ENCODE assay signal across 8 mouse cellular contexts in genomic region chr7:96813497-96814400, GRCm38 (mm10).
DNase-seq lines count a peak whose midpoint lies in the region; ATAC-seq lines count a peak whose summit lies in the region.

No protein-coding gene starts in this region.

- no peaks in the 10 kb centered on the region for H3K36me3 ChIP-seq in liver, embryonic 11.5 days (ENCODE audit: control insufficient read depth, insufficient read depth, low read length)
- H3K36me3 ChIP-seq in splenic B cell, adult 2 months (ENCODE audit: control insufficient read depth, insufficient read depth, low read length, poor library complexity, severe bottlenecking), result no peaks in the 10 kb centered on the region

- H3K27me3 ChIP-seq in liver, embryonic 11.5 days (replicated peaks; ENCODE audit: control insufficient read depth, insufficient read depth, low read length), result no peaks in the 10 kb centered on the region
- H3K27me3 ChIP-seq in splenic B cell, adult 2 months (ENCODE audit: control insufficient read depth, insufficient read depth, low read length, poor library complexity, severe bottlenecking), result no peaks in the 10 kb centered on the region

- DNase-seq in liver, embryonic 11.5 days (ENCODE audit: low spot score), result no peak
- no peak for DNase-seq in liver
- peak; percentile 77 to 78 for DNase-seq in heart, adult 9 months (ENCODE audit: low spot score in 2 of 2)
- peak; percentile 69 for DNase-seq in kidney, postnatal 14 days
- peak; percentile 2 for DNase-seq in splenic B cell, adult 2 months (ENCODE audit: low read depth, low spot score)
- no peak for DNase-seq in adrenal gland, adult 8-10 months
- DNase-seq in layer of hippocampus, adult 8-10 months (ENCODE audit: low spot score in 2 of 2), result no peak
- DNase-seq in cerebellum, adult 11 months, result no peak

- H3K27ac ChIP-seq in liver, embryonic 11.5 days (ENCODE audit: low read depth, low read length), result 0 out of 2 replicates have a peak overlapping the region, but pooled peaks have one; percentile 19

- no peak for ATAC-seq in liver, embryonic 11.5 days (replicated peaks; ENCODE audit: low FRiP score)

- no peak overlapping the region for H3K4me2 ChIP-seq in liver, embryonic 11.5 days

- no peak overlapping the region for H3K9ac ChIP-seq in liver, embryonic 11.5 days (ENCODE audit: low read depth, low read length)

- H3K4me3 ChIP-seq in liver, embryonic 11.5 days (ENCODE audit: low read depth, low read length), result no peak overlapping the region

- H3K9me3 ChIP-seq in liver, embryonic 11.5 days (ENCODE audit: control insufficient read depth, low read length), result no peaks in the 10 kb centered on the region

- H3K4me1 ChIP-seq in liver, embryonic 11.5 days (replicated peaks; ENCODE audit: control insufficient read depth, insufficient read depth, low read length), result peaks cover 5% of the 10 kb centered on the region; the same call in 1 of the 2 replicates

- WGBS in liver, embryonic 11.5 days, result 59% methylated on average over 9 of the region's 9 CpGs

Comparison
In these comparisons a context has a peak if more than half of its experiments do, and no peak if none do; other contexts are left out.
1. DNase-seq: peak in heart, adult 9 months (2 of 2), kidney, postnatal 14 days (single experiment) and splenic B cell, adult 2 months (single experiment); none in liver, embryonic 11.5 days (single experiment), liver (single experiment), adrenal gland, adult 8-10 months (single experiment), layer of hippocampus, adult 8-10 months (0 of 2) and cerebellum, adult 11 months (single experiment).